Mouse (Mus musculus) midbrain, embryonic 11.5 days (tissue): ENCODE measurements at regions not wholly inside any gene's neighbourhood (a gene's known extent, or its start where the extent isn't known, plus 50 kb on each side); places are given as distances from the start of the nearest gene placed in this dataset.
"Not testable (repeated sequence)": the region's sequence is repeated elsewhere in the genome, so short reads cannot be mapped to it uniquely, and the experiment has no call there.

Experiments used
- ATAC-seq: fragments of 200-750 bp; cut with Nextera tagmentation; 2 replicates; pipeline ENCODE4 v1.8.0; 2017; ENCODE audit warnings: moderate TSS enrichment, moderate library complexity; ENCODE audit not compliant: low FRiP score
- DNase-seq: peaks from one replicate; pipeline ENCODE4 v3.0.0; 2015; ENCODE audit warnings: low spot score; ENCODE audit errors: missing footprints
- H3K27ac ChIP-seq: fragments of 300-500 bp; sonication (generic); 2 replicates; pipeline ENCODE4 v1.5.1; 2014; ENCODE audit warnings: low read depth, low read length
- H3K27me3 ChIP-seq: fragments of 300-500 bp; sonication (generic); 2 replicates; pipeline ENCODE4 v1.6.1; 2014; ENCODE audit warnings: mild to moderate bottlenecking, low read length, moderate library complexity, mixed read lengths; ENCODE audit not compliant: control insufficient read depth, insufficient read depth
- H3K36me3 ChIP-seq: fragments of 300-500 bp; sonication (generic); 2 replicates; pipeline ENCODE4 v1.6.1; 2014; ENCODE audit warnings: mild to moderate bottlenecking, low read length, moderate library complexity, mixed read lengths; ENCODE audit not compliant: control insufficient read depth, insufficient read depth
- H3K4me1 ChIP-seq: fragments of 300-500 bp; sonication (generic); 2 replicates; pipeline ENCODE4 v1.6.1; 2014; ENCODE audit warnings: low read length; ENCODE audit not compliant: control insufficient read depth, insufficient read depth
- H3K4me2 ChIP-seq: fragments of 300-500 bp; sonication (generic); 2 replicates; pipeline ENCODE4 v1.6.1; 2014; ENCODE audit warnings: mild to moderate bottlenecking, moderate library complexity
- H3K4me3 ChIP-seq: fragments of 300-500 bp; sonication (generic); 2 replicates; pipeline ENCODE4 v1.5.1; 2014; ENCODE audit warnings: low read depth, low read length
- H3K9ac ChIP-seq: fragments of 300-500 bp; sonication (generic); 2 replicates; pipeline ENCODE4 v1.6.1; 2014; ENCODE audit warnings: low read length
- H3K9me3 ChIP-seq: fragments of 300-500 bp; sonication (generic); 2 replicates; pipeline ENCODE4 v1.6.1; 2016; ENCODE audit warnings: low read length; ENCODE audit not compliant: control insufficient read depth
- WGBS: fragments of 180-500 bp; shearing (Covaris S2); extraction: QIAGEN DNeasy Blood & Tissue Kit; methylation state at CpG from one replicate; pipeline ENCODE4 v1.1.7; 2014; 5-methylcytosine and 5-hydroxymethylcytosine counted together

DNA sequence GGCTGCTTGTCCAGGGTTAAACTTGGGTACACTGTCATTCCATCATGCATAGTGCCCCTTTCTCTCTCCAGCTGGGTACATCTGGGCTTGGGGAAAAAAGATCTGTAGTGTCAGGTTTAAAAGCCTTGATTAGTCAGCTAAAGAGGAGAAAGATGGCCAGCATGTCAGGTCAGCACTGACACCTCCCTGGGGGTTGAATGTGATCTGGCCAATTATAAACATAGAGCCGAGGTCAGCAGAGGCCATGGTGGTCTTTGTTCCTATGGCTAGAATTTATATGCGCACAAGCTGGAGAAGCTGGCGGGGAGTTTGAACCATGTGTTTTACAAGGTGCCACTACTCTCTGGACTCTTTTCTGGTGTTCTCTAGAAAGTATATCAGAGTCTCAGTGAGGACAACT, 61.0 kb upstream of the Gm12728 start:
- no peaks in the 10 kb centered on the region for H3K27me3 ChIP-seq
- no peaks in the 10 kb centered on the region for H3K4me1 ChIP-seq
- no peak overlapping the region for H3K9ac ChIP-seq
- no peaks in the 10 kb centered on the region for H3K36me3 ChIP-seq
- 70% methylated on average over 3 of the region's 3 CpGs for WGBS
- ATAC-seq (no peak), DNase-seq (no peak)
- H3K4me3 ChIP-seq, result no peak overlapping the region
- H3K27ac ChIP-seq, result no peak overlapping the region
- H3K4me2 ChIP-seq, result no peak overlapping the region
- H3K9me3 ChIP-seq, result no peaks in the 10 kb centered on the region

DNA sequence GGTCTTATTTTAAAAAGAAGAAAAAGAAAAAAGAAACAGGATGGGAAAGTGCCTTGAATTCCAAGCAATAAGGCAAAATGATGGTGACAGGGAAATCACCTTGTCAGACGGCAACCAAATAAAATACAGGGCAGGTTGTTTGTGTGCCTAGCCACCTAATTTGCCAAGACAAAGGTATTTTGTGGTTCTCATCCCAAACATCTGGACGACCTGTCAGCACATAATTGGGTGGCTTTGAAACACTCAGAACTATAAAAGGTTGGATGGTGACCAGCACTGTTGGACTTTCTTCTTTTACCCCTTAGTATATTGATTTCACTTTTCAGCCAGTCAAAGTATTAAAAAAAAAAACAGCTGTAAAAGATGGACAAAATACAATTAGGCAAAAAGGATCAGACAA, 58.8 kb upstream of the Gm12728 start:
- Histone ChIP-seq H3K27me3 (no peaks in the 10 kb centered on the region), H3K27ac (no peak overlapping the region), H3K9ac (no peak overlapping the region), H3K4me3 (no peak overlapping the region), H3K4me2 (no peak overlapping the region), H3K4me1 (no peaks in the 10 kb centered on the region), H3K36me3 (no peaks in the 10 kb centered on the region), H3K9me3 (no peaks in the 10 kb centered on the region)
- ATAC-seq (no peak), DNase-seq (no peak)
- 87% methylated on average over 2 of the region's 2 CpGs for WGBS

DNA sequence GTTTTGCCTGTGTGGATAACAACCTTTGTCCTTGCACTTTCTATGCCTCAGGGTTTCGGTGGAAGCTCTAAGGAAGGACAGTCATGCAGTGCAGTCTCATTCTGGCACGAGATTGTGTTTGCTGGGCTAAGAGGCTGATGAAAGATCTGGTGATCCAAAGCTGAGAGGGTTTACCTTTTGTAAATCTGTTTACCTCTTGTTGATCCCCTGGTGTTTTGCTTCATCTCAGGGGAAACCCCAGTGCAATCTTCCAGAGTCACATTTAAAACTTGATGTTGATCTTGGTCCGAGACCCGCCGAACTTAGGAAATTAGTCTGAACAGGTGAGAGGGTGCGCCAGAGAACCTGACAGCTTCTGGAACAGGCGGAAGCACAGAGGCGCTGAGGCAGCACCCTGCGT, 54.6 kb upstream of the Gm12728 start:
- H3K36me3 ChIP-seq, H3K4me2 ChIP-seq, H3K4me3 ChIP-seq, H3K9me3 ChIP-seq, H3K4me1 ChIP-seq, H3K9ac ChIP-seq, H3K27ac ChIP-seq, H3K27me3 ChIP-seq, ATAC-seq, DNase-seq: not testable (repeated sequence)
- WGBS, result 87% methylated on average over 6 of the region's 9 CpGs
